Mouse (Mus musculus) ES-E14 (cell line): Measurements from ENCODE around the gene BC035044. TPM values are rescaled to one million over a fixed set of nuclear protein-coding genes. Genes with fewer than 3 reads are reported as not detected.

Experiments used
- DNase-seq: peaks from one replicate; pipeline ENCODE4 v3.0.0-alpha.2; 2013; ENCODE audit warnings: low read depth, low spot score
- H3K27ac ChIP-seq: 2 replicates; pipeline ENCODE4 v1.5.1; 2012; ENCODE audit warnings: low read depth, mild to moderate bottlenecking, low read length, moderate library complexity, mixed read lengths; ENCODE audit not compliant: poor library complexity, insufficient read depth, severe bottlenecking
- H3K36me3 ChIP-seq: 2 replicates; pipeline ENCODE4 v1.6.1; 2012; ENCODE audit warnings: mild to moderate bottlenecking, low read length, moderate library complexity, mixed read lengths; ENCODE audit not compliant: control insufficient read depth, poor library complexity, insufficient read depth, severe bottlenecking
- H3K4me1 ChIP-seq, 2 experiments: fragments of 150-350 bp in 1 of 2; sonication (generic) in 1 of 2; 2 replicates each; pipeline ENCODE4 v1.6.1; 2012; ENCODE audit warnings: low read length in 2 of 2, mild to moderate bottlenecking in 1 of 2, mixed read lengths in 1 of 2; ENCODE audit not compliant: control insufficient read depth in 2 of 2, insufficient read depth in 2 of 2, poor library complexity in 1 of 2
- H3K4me3 ChIP-seq, 2 experiments: fragments of 150-350 bp in 1 of 2; sonication (generic) in 1 of 2; 2 replicates each; pipeline ENCODE4 v1.5.1; 2012; ENCODE audit warnings: low read length in 2 of 2, low read depth in 1 of 2, mild to moderate bottlenecking in 1 of 2, mixed read lengths in 1 of 2; ENCODE audit not compliant: insufficient read depth in 1 of 2, poor library complexity in 1 of 2, severe bottlenecking in 1 of 2
- H3K9ac ChIP-seq: 2 replicates; pipeline ENCODE4 v1.6.1; 2012; ENCODE audit warnings: low read depth, mild to moderate bottlenecking, low read length, mixed read lengths; ENCODE audit not compliant: poor library complexity, insufficient read depth, severe bottlenecking
- H3K9me3 ChIP-seq: fragments of 150-350 bp; sonication (generic); 2 replicates; pipeline ENCODE4 v1.6.1; 2012; ENCODE audit warnings: low read depth, mild to moderate bottlenecking, low read length; ENCODE audit not compliant: control insufficient read depth, insufficient read depth
- CHD2 ChIP-seq: IDR thresholded peaks from 2 replicates; pipeline ENCODE4 v1.6.1; 2014; ENCODE audit warnings: mild to moderate bottlenecking, low read depth, low read length, inconsistent platforms
- HCFC1 ChIP-seq: IDR thresholded peaks from 2 replicates; pipeline ENCODE4 v1.6.1; 2012; ENCODE audit warnings: low read length, inconsistent platforms, borderline replicate concordance; ENCODE audit not compliant: insufficient read depth
- MAFK ChIP-seq: IDR thresholded peaks from 2 replicates; pipeline ENCODE4 v1.6.1; 2014; ENCODE audit warnings: mild to moderate bottlenecking, low read depth, low read length, inconsistent platforms; ENCODE audit not compliant: insufficient read depth
- ZC3H11A ChIP-seq: IDR thresholded peaks from 2 replicates; pipeline ENCODE4 v1.6.1; 2012; ENCODE audit warnings: low read depth, mild to moderate bottlenecking, inconsistent platforms, low read length, borderline replicate concordance
- ZNF384 ChIP-seq: IDR thresholded peaks from 2 replicates; pipeline ENCODE4 v1.6.1; 2012; ENCODE audit warnings: low read depth, low read length, inconsistent platforms
- in situ Hi-C, 2 experiments: fragments of 600-800 bp; cut with MboI; formaldehyde crosslinking; loops; one replicate each; pipeline ENCODE4 v1.15.1; 2025; ENCODE audit warnings: low sequenced_read_pairs in 2 of 2, inconsistent platforms in 1 of 2; ENCODE audit not compliant: unreplicated experiment in 2 of 2
- total RNA-seq: library from RNA; depleted of rRNA; stranded (reverse); fragments of 300-350 nt; gene quantifications from 2 replicates; pipeline ENCODE4 v1.2.3, GENCODE M21; 2012

Gene BC035044
- total RNA-seq, 1 experiment = not detected

DNA sequence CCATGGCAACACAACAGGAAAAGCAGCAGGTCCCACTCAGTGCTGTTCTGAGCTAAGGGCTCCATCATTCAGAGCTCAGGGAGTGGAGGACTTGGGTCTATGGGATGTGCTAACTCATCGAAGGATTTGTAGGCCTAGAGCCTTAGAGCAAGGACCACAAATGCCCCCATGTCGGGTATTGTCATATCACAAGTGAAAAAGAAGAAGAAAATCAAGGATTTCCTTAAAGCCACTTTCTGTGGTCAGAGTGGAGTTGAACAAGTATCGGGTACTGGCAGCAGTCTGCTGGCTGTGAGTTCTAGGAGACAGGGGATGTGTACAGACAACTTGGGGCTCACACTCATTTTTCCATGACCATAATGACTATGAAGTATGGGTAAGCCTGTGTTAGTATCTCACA is 64.1 kb downstream of the BC035044 start:
- H3K4me1 ChIP-seq = no peaks in the 10 kb centered on the region
- DNase-seq = no peak
- no peaks in the 10 kb centered on the region for H3K36me3 ChIP-seq
- H3K9ac ChIP-seq = no peak overlapping the region
- H3K9me3 ChIP-seq = peaks cover 5% of the 10 kb centered on the region; the same call in 1 of the 2 replicates
- H3K4me3 ChIP-seq = no peak overlapping the region
- in situ Hi-C loops = no loop called here
- TF ChIP-seq ZC3H11A (no peak), CHD2 (no peak)
- H3K27ac ChIP-seq = no peak overlapping the region

GRCm38 (mm10) chr6:128826132-128826531 is 64.8 kb downstream of the BC035044 start, which contains the start of the genes Gm44511 and Klrb1b:
Gene Gm44511, minus strand, starts transcription at chr6:128826315.
Gene Klrb1b, minus strand, starts transcription at chr6:128826331.
- peaks cover 6% of the 10 kb centered on the region; the same call in 1 of the 2 replicates for H3K9me3 ChIP-seq
- no peaks in the 10 kb centered on the region for H3K4me1 ChIP-seq
- no peak within 1 kb of the TSS for H3K9ac ChIP-seq
- in situ Hi-C loops = no loop called here
- no peak within 1 kb of the TSS for H3K4me3 ChIP-seq
- DNase-seq = no peak
- no peak within 1 kb of the TSS for H3K27ac ChIP-seq
- TF ChIP-seq MAFK (no peak), ZNF384 (no peak), HCFC1 (no peak), ZC3H11A (no peak), CHD2 (no peak)
- no peaks in the 10 kb centered on the region for H3K36me3 ChIP-seq

DNA sequence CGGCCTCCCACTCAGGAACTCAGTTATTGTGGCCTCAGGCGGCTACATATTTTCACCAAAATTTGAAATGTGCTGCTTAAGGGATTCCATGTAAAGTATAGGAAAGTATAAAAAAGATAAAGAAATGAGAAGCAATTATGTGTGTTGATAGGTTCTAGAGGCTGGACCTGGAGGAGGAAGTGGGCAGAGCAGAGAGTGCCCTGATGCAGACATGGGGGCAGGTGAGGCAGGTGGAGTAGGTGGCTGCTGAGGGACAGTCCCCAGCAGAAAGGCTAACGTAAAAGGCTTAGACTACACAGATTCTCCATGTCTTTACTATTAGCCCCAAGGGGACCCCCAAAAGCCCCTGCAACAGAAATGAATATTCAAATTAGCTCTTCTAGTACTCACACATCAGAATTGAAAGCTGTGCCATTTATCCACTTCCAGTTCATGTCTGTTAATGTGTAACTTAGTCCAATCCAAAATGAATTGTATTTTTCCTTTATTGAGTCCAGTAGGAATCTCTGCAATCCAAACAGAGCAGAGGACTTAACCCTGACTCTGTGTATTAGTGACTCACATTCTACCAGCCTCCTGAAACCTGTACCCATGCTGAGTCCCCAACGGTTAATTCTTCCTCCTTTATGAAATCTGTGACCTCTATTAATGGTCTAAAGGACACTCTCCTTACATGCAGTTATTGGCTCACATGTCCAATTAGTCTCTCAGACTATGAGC is 72.7 kb downstream of the BC035044 start:
- Histone ChIP-seq H3K4me3 (no peak overlapping the region), H3K9me3 (peaks cover 1% of the 10 kb centered on the region; the same call in 1 of the 2 replicates), H3K4me1 (peaks cover 0 to 3% of the 10 kb centered on the region in 2 experiments; a peak in 2 of 4 replicates), H3K27ac (no peak overlapping the region), H3K36me3 (no peaks in the 10 kb centered on the region), H3K9ac (no peak overlapping the region)
- in situ Hi-C loops = loop anchor here in 1 of 2 experiments (5.0 kb wide), 1 partner anchor 36 kb away; no protein-coding TSS in a partner anchor
- no peak for DNase-seq
- TF ChIP-seq ZC3H11A (no peak), MAFK (no peak), HCFC1 (no peak), ZNF384 (no peak), CHD2 (no peak)

DNA sequence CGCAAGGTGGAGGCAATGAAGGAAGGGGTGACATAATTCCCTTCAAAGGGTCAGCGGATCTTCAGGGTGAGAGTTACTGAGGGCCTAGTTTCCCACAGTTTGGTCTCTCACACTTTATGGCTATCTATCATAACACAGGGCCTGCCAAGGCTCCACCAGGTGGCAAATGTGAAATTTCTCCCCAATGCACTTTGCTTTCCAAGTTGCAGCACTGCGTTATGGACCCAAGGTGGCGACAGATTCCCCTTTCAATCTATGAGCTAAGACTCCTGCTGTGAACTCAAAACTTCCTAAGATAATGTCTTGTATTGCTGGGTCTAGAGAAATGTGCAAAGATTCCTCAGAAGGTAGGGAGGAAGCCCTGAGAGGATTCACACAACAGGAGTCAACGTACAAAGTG is 82.4 kb downstream of the BC035044 start:
- H3K9ac ChIP-seq = no peak overlapping the region
- H3K4me3 ChIP-seq = no peak overlapping the region
- in situ Hi-C loops = no loop called here
- H3K4me1 ChIP-seq = no peaks in the 10 kb centered on the region
- TF ChIP-seq CHD2 (no peak), MAFK (no peak), ZNF384 (no peak), HCFC1 (no peak), ZC3H11A (no peak)
- H3K9me3 ChIP-seq = peaks cover 3% of the 10 kb centered on the region; the same call in 1 of the 2 replicates
- no peaks in the 10 kb centered on the region for H3K36me3 ChIP-seq
- DNase-seq = no peak
- no peak overlapping the region for H3K27ac ChIP-seq
